Mouse (Mus musculus) E14TG2a.4 (cell line): ENCODE data around the gene Mpzl2.

ENCODE experiments used
- H3K27me3 ChIP-seq: 2 replicates; pipeline ENCODE4 v1.6.1; 2014; ENCODE audit warnings: low read length, control low read depth; ENCODE audit not compliant: insufficient read depth
- H3K36me3 ChIP-seq: 2 replicates; pipeline ENCODE4 v1.6.1; 2014; ENCODE audit warnings: low read length, control low read depth; ENCODE audit not compliant: insufficient read depth
- H3K4me1 ChIP-seq: replicated peaks from 2 replicates; pipeline ENCODE4 v1.6.1; 2014; ENCODE audit warnings: low read depth, low read length, control low read depth
- H3K4me3 ChIP-seq: replicated peaks from 2 replicates; pipeline ENCODE4 v1.5.1; 2014; ENCODE audit warnings: mild to moderate bottlenecking, low read length
- H3K9me3 ChIP-seq: 2 replicates; pipeline ENCODE4 v1.6.1; 2014; ENCODE audit warnings: low read length, control low read depth
- CTCF ChIP-seq: conservative IDR thresholded peaks from 2 replicates; pipeline ENCODE4 v1.5.1; 2014; ENCODE audit warnings: low read length
- NANOG ChIP-seq: IDR thresholded peaks from 2 replicates; pipeline ENCODE4 v1.6.1; 2014; ENCODE audit warnings: borderline replicate concordance, low read length, mixed read lengths
- POU5F1 ChIP-seq: IDR thresholded peaks from 2 replicates; pipeline ENCODE4 v1.6.1; 2014; ENCODE audit warnings: low read length, borderline replicate concordance

The Mpzl2 gene

DNA sequence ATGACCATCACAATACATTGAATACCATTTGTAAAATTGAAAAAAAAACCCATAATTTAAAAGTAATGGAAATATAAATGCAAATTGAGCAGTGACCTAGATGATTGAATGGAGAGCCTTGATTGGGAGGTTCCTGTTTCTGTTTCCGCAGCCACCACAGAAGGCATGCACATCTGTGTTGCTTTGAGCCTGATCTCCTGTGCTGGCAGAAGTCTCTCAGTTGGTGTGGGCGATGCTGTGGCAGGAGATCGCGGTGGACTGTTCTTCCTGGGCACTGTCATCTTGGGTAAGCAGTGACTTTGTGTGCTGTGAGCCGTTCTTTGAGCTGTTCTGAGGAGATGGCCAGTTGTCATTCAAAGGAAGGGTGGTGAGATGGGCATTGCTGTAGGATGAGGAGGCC lies 39.4 kb downstream of the Mpzl2 start, which contains the start of gene Jaml:
Gene Jaml (plus strand): TSS at position 173 of the 400 bp plus-strand sequence.
- H3K36me3 ChIP-seq = no peaks in the 10 kb centered on the region
- H3K4me1 ChIP-seq = peaks cover 11% of the 10 kb centered on the region
- TF ChIP-seq POU5F1 (no peak), NANOG (no peak), CTCF (no peak)

GRCm38 (mm10) chr9:45083132-45083531 lies 43.5 kb downstream of the Mpzl2 start:
- TF ChIP-seq CTCF = no peak
- TF ChIP-seq NANOG = no peak
- TF ChIP-seq POU5F1 = no peak
- Histone ChIP-seq H3K36me3 (no peaks in the 10 kb centered on the region), H3K27me3 (no peaks in the 10 kb centered on the region), H3K9me3 (no peaks in the 10 kb centered on the region), H3K4me3 (no peak overlapping the region), H3K4me1 (peaks cover 7% of the 10 kb centered on the region)

More for the DNA sequence above, 39.4 kb downstream of the Mpzl2 start, which contains the start of gene Jaml:
- no peak within 1 kb of the TSS for H3K4me3 ChIP-seq
- H3K27me3 ChIP-seq = no peaks in the 10 kb centered on the region
- H3K9me3 ChIP-seq = no peaks in the 10 kb centered on the region

- TF ChIP-seq CTCF = no peak
- TF ChIP-seq NANOG = no peak
- no peak for TF ChIP-seq POU5F1
- no peaks in the 10 kb centered on the region for H3K27me3 ChIP-seq
- peaks cover 7% of the 10 kb centered on the region for H3K4me1 ChIP-seq
- H3K36me3 ChIP-seq = no peaks in the 10 kb centered on the region
- H3K9me3 ChIP-seq = no peaks in the 10 kb centered on the region
- H3K4me3 ChIP-seq = no peak overlapping the region
Observed at GRCm38 (mm10) chr9:45084556-45084955, 45.0 kb downstream of the Mpzl2 start.

DNA sequence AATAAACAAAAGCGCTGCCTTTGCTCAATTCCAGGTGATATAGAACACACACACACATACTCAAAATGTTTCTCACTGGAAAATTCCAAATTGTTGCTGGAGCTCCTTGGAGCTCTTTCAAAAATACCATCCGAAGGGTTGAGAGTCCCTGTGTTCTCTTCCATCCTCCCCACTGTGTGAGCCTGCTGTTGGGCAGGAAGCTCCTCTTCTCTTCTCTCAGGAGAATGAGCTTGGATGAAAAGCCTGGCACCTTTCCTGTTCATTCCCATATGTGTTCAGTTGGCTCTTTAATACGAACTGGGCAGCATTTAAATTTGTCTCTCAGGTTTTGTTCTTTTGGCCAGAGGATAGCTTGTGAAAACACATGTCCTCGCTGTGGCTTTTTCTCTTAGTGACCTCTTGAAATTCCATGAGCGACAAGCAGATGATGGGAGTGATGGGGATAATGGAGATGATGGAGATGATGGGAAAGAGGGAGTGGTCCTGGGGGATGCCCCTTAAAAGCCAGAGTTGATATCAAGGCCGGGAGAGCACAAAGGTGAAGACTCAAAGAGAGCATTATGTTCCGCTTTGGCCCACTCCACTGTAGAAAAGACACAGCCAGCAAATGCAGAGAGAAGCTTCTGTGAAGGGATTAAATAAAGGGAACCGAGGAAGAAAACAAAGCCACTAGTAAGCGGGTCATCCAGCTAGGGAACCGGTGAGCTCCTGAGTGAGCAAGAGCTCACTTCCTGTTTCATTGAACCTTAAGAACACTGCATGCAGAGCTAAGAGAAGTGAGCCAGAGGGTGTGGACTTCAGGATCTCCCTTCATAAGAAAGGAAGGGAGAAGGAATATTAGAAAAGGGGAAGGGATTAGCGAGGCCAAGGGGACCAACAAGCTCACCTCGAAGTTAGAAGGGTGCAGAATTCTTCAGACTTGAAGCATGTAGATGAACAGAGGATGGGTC lies 46.4 kb downstream of the Mpzl2 start:
- TF ChIP-seq NANOG (no peak), POU5F1 (no peak), CTCF (no peak)
- peaks cover 7% of the 10 kb centered on the region for H3K4me1 ChIP-seq
- H3K27me3 ChIP-seq = peaks cover 4% of the 10 kb centered on the region
- no peak overlapping the region for H3K4me3 ChIP-seq
- H3K9me3 ChIP-seq = no peaks in the 10 kb centered on the region
- H3K36me3 ChIP-seq = no peaks in the 10 kb centered on the region

DNA sequence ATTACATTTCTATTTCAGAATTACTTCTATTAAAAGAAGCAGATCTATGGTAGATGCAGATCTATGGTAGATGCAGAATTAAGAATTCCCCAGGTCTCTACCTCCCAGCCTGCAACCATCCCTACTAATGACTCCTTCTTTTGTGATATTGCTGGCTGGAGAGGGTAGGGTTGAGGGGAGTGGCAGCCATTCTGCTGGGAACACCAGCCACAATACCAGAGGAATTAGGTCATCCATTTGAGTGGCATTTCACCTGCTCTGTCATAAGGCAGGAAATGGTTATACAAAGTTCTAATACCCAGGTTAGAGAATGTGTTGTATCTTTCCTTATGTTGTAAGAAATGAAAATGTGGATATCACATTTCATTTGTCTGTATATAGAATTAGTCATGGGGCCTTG lies 48.4 kb downstream of the Mpzl2 start:
- TF ChIP-seq CTCF (no peak), NANOG (no peak), POU5F1 (no peak)
- Histone ChIP-seq H3K36me3 (no peaks in the 10 kb centered on the region), H3K9me3 (no peaks in the 10 kb centered on the region), H3K27me3 (peaks cover 10% of the 10 kb centered on the region), H3K4me1 (peaks cover 10% of the 10 kb centered on the region), H3K4me3 (no peak overlapping the region)

DNA sequence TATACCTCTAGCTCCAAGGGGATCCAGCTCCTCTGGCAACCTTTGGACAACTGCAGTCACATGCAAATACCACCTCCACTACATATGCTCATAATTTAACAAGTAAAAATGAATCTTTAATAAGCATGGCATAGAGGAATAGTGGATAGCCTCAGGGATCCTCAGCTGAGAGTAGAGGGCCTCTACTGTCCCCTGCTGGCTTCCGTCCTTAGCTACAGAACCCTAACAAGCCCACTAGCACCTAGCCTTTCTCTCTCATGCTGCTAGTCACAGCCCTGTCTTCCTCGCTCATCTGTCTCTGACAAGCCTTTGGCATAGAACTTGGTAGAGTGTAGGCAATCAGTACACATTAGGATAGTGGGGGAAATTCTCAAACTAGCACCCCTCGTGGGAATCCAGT lies 51.2 kb downstream of the Mpzl2 start:
- Histone ChIP-seq H3K4me1 (peaks cover 10% of the 10 kb centered on the region), H3K36me3 (no peaks in the 10 kb centered on the region), H3K9me3 (no peaks in the 10 kb centered on the region), H3K27me3 (peaks cover 14% of the 10 kb centered on the region), H3K4me3 (no peak overlapping the region)
- TF ChIP-seq POU5F1 (no peak), NANOG (no peak), CTCF (0 out of 2 replicates have a peak, but pooled peaks have one; percentile 6)

GRCm38 (mm10) chr9:45092641-45093040 lies 53.0 kb downstream of the Mpzl2 start:
- no peaks in the 10 kb centered on the region for H3K36me3 ChIP-seq
- H3K27me3 ChIP-seq = peaks cover 19% of the 10 kb centered on the region
- H3K9me3 ChIP-seq = no peaks in the 10 kb centered on the region
- H3K4me1 ChIP-seq = peaks cover 10% of the 10 kb centered on the region
- H3K4me3 ChIP-seq = no peak overlapping the region; the same call in 1 of the 2 replicates
- no peak for TF ChIP-seq POU5F1
- TF ChIP-seq NANOG = no peak
- no peak for TF ChIP-seq CTCF

- Histone ChIP-seq H3K36me3 (no peaks in the 10 kb centered on the region), H3K27me3 (peaks cover 19% of the 10 kb centered on the region), H3K9me3 (no peaks in the 10 kb centered on the region), H3K4me3 (no peak overlapping the region), H3K4me1 (peaks cover 13% of the 10 kb centered on the region)
- TF ChIP-seq CTCF (no peak), POU5F1 (no peak), NANOG (no peak)
Observed at GRCm38 (mm10) chr9:45095149-45095937, 55.7 kb downstream of the Mpzl2 start.
